Mouse (Mus musculus) stomach, embryonic 14.5 days (tissue): Measurements from ENCODE around the gene Olfr1196. TPM values are rescaled to one million over a fixed set of nuclear protein-coding genes. Genes with fewer than 3 reads are reported as not detected.
"Not testable (repeated sequence)": the region's sequence is repeated elsewhere in the genome, so short reads cannot be mapped to it uniquely, and the experiment has no call there.

Experiments
- ATAC-seq: fragments of 200-750 bp; cut with Nextera tagmentation; 2 replicates; pipeline ENCODE4 v1.8.0; 2017; ENCODE audit warnings: low read depth, moderate TSS enrichment; ENCODE audit not compliant: insufficient number of reproducible peaks, insufficient read depth, low FRiP score
- H3K27ac ChIP-seq: fragments of 300-500 bp; sonication (generic); 2 replicates; pipeline ENCODE4 v1.5.1; 2014; ENCODE audit warnings: mild to moderate bottlenecking, low read length, moderate library complexity, mixed read lengths
- H3K27me3 ChIP-seq: fragments of 300-500 bp; sonication (generic); 2 replicates; pipeline ENCODE4 v1.6.1; 2014; ENCODE audit warnings: low read length, control low read depth, mixed read lengths; ENCODE audit not compliant: control insufficient read depth, insufficient read depth
- H3K36me3 ChIP-seq: fragments of 300-500 bp; sonication (generic); 2 replicates; pipeline ENCODE4 v1.6.1; 2014; ENCODE audit warnings: mild to moderate bottlenecking, control low read depth, low read length, moderate library complexity, mixed read lengths; ENCODE audit not compliant: control insufficient read depth, insufficient read depth
- H3K4me1 ChIP-seq: fragments of 300-500 bp; sonication (generic); 2 replicates; pipeline ENCODE4 v1.6.1; 2014; ENCODE audit warnings: low read length, control low read depth, mixed read lengths; ENCODE audit not compliant: control insufficient read depth, insufficient read depth
- H3K4me2 ChIP-seq: fragments of 300-500 bp; sonication (generic); replicated peaks from 2 replicates; pipeline ENCODE4 v1.6.1; 2014; ENCODE audit warnings: low read depth, low read length, control low read depth
- H3K4me3 ChIP-seq: fragments of 300-500 bp; sonication (generic); 2 replicates; pipeline ENCODE4 v1.5.1; 2014; ENCODE audit warnings: low read depth, low read length, control low read depth
- H3K9ac ChIP-seq: fragments of 300-500 bp; sonication (generic); replicated peaks from 2 replicates; pipeline ENCODE4 v1.6.1; 2014; ENCODE audit warnings: low read depth, mild to moderate bottlenecking, control low read depth, low read length, moderate library complexity, mixed read lengths
- H3K9me3 ChIP-seq: fragments of 300-500 bp; sonication (generic); 2 replicates; pipeline ENCODE4 v1.6.1; 2016; ENCODE audit warnings: low read depth, low read length, control low read depth; ENCODE audit not compliant: control insufficient read depth
- WGBS: fragments of 180-500 bp; shearing (Covaris S2); extraction: QIAGEN DNeasy Blood & Tissue Kit; methylation state at CpG from one replicate; pipeline ENCODE4 v1.1.7; 2014; 5-methylcytosine and 5-hydroxymethylcytosine counted together
- polyA plus RNA-seq: library from polyadenylated mRNA; unstranded; fragments of >200 nt; fragmentation: Nextera tagmentation; extraction: Ambion mirVana; gene quantifications from 2 replicates; pipeline ENCODE4 v1.2.1, GENCODE M21; 2014

Gene Olfr1196
- not detected in 2 replicates for polyA plus RNA-seq

- 84% methylated on average over 2 of the region's 2 CpGs for WGBS
- Histone ChIP-seq H3K4me1 (no peaks in the 10 kb centered on the region), H3K4me3 (no peak within 1 kb of the TSS), H3K36me3 (no peaks in the 10 kb centered on the region), H3K27ac (no peak within 1 kb of the TSS), H3K9ac (no peak within 1 kb of the TSS), H3K4me2 (no peak within 1 kb of the TSS), H3K27me3 (no peaks in the 10 kb centered on the region), H3K9me3 (no peaks in the 10 kb centered on the region)
- ATAC-seq, result no peak
These were observed at the start of gene Olfr1196 for GRCm38 (mm10) chr2:88704497-88704896. Gene Olfr1196 (minus strand): TSS chr2:88704597.

GRCm38 (mm10) chr2:88751270-88751669 lies 46.9 kb upstream of the Olfr1196 start, which contains the start of gene Olfr1198:
Gene Olfr1198 (minus strand): TSS chr2:88751370.
- Histone ChIP-seq H3K4me3 (no peak within 1 kb of the TSS), H3K9ac (no peak within 1 kb of the TSS), H3K27me3 (no peaks in the 10 kb centered on the region), H3K4me2 (no peak within 1 kb of the TSS), H3K27ac (no peak within 1 kb of the TSS), H3K9me3 (no peaks in the 10 kb centered on the region), H3K36me3 (no peaks in the 10 kb centered on the region), H3K4me1 (no peaks in the 10 kb centered on the region)
- no peak for ATAC-seq
- WGBS, result 90% methylated on average over 2 of the region's 2 CpGs

- Histone ChIP-seq H3K9ac (no peak overlapping the region), H3K4me2 (no peak overlapping the region), H3K9me3 (no peaks in the 10 kb centered on the region), H3K27me3 (no peaks in the 10 kb centered on the region), H3K4me1 (no peaks in the 10 kb centered on the region), H3K4me3 (no peak overlapping the region), H3K36me3 (no peaks in the 10 kb centered on the region), H3K27ac (no peak overlapping the region)
- 75% methylated on average over 3 of the region's 3 CpGs for WGBS
- no peak for ATAC-seq
These were observed 39.0 kb upstream of the Olfr1196 start for GRCm38 (mm10) chr2:88743379-88743778.

GRCm38 (mm10) chr2:88732266-88732665 lies 27.9 kb upstream of the Olfr1196 start, which contains the start of gene Olfr1197:
Gene Olfr1197 (minus strand): TSS chr2:88732366.
- no peaks in the 10 kb centered on the region for H3K4me1 ChIP-seq
- H3K9ac ChIP-seq, result no peak within 1 kb of the TSS
- H3K27ac ChIP-seq, result no peak within 1 kb of the TSS
- H3K4me3 ChIP-seq, result no peak within 1 kb of the TSS
- 85% methylated on average over 1 of the region's 1 CpGs for WGBS
- H3K9me3 ChIP-seq, result no peaks in the 10 kb centered on the region
- H3K4me2 ChIP-seq, result no peak within 1 kb of the TSS
- H3K36me3 ChIP-seq, result no peaks in the 10 kb centered on the region
- no peak for ATAC-seq
- H3K27me3 ChIP-seq, result no peaks in the 10 kb centered on the region

GRCm38 (mm10) chr2:88689087-88689486 lies 15.3 kb downstream of the Olfr1196 start, which contains the start of gene Olfr1195:
Gene Olfr1195 (minus strand): TSS chr2:88689187.
- Histone ChIP-seq H3K27me3 (no peaks in the 10 kb centered on the region), H3K4me3 (no peak within 1 kb of the TSS), H3K27ac (no peak within 1 kb of the TSS), H3K4me2 (no peak within 1 kb of the TSS), H3K36me3 (no peaks in the 10 kb centered on the region), H3K4me1 (no peaks in the 10 kb centered on the region), H3K9ac (no peak within 1 kb of the TSS), H3K9me3 (no peaks in the 10 kb centered on the region)
- no peak for ATAC-seq

- not testable (repeated sequence) for H3K4me1 ChIP-seq, H3K4me2 ChIP-seq, H3K27ac ChIP-seq, H3K36me3 ChIP-seq, H3K9ac ChIP-seq, ATAC-seq, H3K27me3 ChIP-seq, H3K9me3 ChIP-seq, H3K4me3 ChIP-seq
These were observed 29.1 kb downstream of the Olfr1196 start, which contains the start of gene Olfr1193 for GRCm38 (mm10) chr2:88675328-88675727. Gene Olfr1193 (plus strand): TSS chr2:88675628.

GRCm38 (mm10) chr2:88648209-88648608 lies 56.2 kb downstream of the Olfr1196 start, which contains the start of gene Olfr1192-ps1:
Gene Olfr1192-ps1 (plus strand): TSS chr2:88648509.
- no peak within 1 kb of the TSS for H3K4me3 ChIP-seq
- H3K9ac ChIP-seq, result no peak within 1 kb of the TSS
- no peaks in the 10 kb centered on the region for H3K4me1 ChIP-seq
- no peak within 1 kb of the TSS for H3K4me2 ChIP-seq
- H3K9me3 ChIP-seq, result no peaks in the 10 kb centered on the region
- no peak for ATAC-seq
- H3K27me3 ChIP-seq, result no peaks in the 10 kb centered on the region
- H3K27ac ChIP-seq, result no peak within 1 kb of the TSS
- no peaks in the 10 kb centered on the region for H3K36me3 ChIP-seq
- WGBS, result 28% methylated on average over 1 of the region's 1 CpGs

Other genes starting within 250 kb of the Olfr1196 start
- not detected in 2 replicates for gene Olfr1183, start 249.7 kb downstream of the Olfr1196 start, polyA plus RNA-seq
- gene Olfr1184, start 221.0 kb downstream of the Olfr1196 start, polyA plus RNA-seq, result not detected in 2 replicates
- not detected in 2 replicates for gene Olfr1185-ps1, start 211.3 kb downstream of the Olfr1196 start, polyA plus RNA-seq
- gene Olfr1186, start 186.0 kb downstream of the Olfr1196 start, polyA plus RNA-seq, result not detected in 2 replicates
- gene Olfr1188, start 147.7 kb downstream of the Olfr1196 start, polyA plus RNA-seq, result not detected in 2 replicates
- not detected in 2 replicates for gene Olfr1189, start 118.1 kb downstream of the Olfr1196 start, polyA plus RNA-seq
- gene Olfr1191-ps1, start 64.1 kb downstream of the Olfr1196 start, polyA plus RNA-seq, result not detected in 2 replicates
- not detected in 2 replicates for gene Olfr1192-ps1, start 56.1 kb downstream of the Olfr1196 start, polyA plus RNA-seq
- gene Olfr1193, start 29.0 kb downstream of the Olfr1196 start, polyA plus RNA-seq, result not detected in 2 replicates
- gene Olfr1195, start 15.4 kb downstream of the Olfr1196 start, polyA plus RNA-seq, result not detected in 2 replicates
- not detected in 2 replicates for gene Olfr1197, start 27.8 kb upstream of the Olfr1196 start, polyA plus RNA-seq
- gene Olfr1198, start 46.8 kb upstream of the Olfr1196 start, polyA plus RNA-seq, result not detected in 2 replicates
- not detected in 2 replicates for gene Olfr1199, start 55.9 kb upstream of the Olfr1196 start, polyA plus RNA-seq
- gene Olfr1200, start 65.9 kb upstream of the Olfr1196 start, polyA plus RNA-seq, result not detected in 2 replicates
- not detected in 2 replicates for gene Olfr1201, start 88.4 kb upstream of the Olfr1196 start, polyA plus RNA-seq
- not detected in 2 replicates for gene Olfr1202, start 109.9 kb upstream of the Olfr1196 start, polyA plus RNA-seq
- gene Olfr1205, start 125.1 kb upstream of the Olfr1196 start, polyA plus RNA-seq, result not detected in 2 replicates
- not detected in 2 replicates for gene Olfr1204, start 144.7 kb upstream of the Olfr1196 start, polyA plus RNA-seq
- gene Olfr1206, start 158.6 kb upstream of the Olfr1196 start, polyA plus RNA-seq, result not detected in 2 replicates
- not detected in 2 replicates for gene Olfr1208, start 197.7 kb upstream of the Olfr1196 start, polyA plus RNA-seq
- gene Olfr1209, start 210.6 kb upstream of the Olfr1196 start, polyA plus RNA-seq, result not detected in 2 replicates
- gene Olfr1211, start 233.5 kb upstream of the Olfr1196 start, polyA plus RNA-seq, result not detected in 2 replicates
- gene Olfr1212, start 249.4 kb upstream of the Olfr1196 start, polyA plus RNA-seq, result not detected in 2 replicates